Mouse (Mus musculus) thymus, postnatal 25 days (tissue): ENCODE results near the gene Zfp541.

Experiments used
- DNase-seq: peaks from one replicate; pipeline ENCODE4 v3.0.0; 2022

Gene Zfp541

DNA sequence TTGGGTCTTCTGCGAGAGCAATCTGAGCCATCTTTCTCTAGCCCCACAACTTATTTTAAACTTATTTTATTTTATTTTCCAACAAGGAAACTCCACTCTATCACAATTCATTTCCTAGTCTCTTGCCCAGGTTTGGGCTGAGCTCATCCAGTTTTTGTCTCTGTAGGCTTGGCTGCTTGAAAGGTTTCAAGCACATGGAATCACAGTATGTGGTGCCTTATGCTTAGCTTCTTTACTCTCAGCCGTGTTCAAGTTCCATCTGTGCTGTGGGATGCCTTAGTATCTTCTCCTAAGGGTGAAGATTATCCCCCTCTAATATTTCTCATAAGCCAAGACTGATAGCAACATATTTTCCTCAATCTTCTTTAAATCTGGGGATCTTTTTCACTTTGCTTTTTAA lies 26.0 kb downstream of the Zfp541 start:
- no peak for DNase-seq

DNA sequence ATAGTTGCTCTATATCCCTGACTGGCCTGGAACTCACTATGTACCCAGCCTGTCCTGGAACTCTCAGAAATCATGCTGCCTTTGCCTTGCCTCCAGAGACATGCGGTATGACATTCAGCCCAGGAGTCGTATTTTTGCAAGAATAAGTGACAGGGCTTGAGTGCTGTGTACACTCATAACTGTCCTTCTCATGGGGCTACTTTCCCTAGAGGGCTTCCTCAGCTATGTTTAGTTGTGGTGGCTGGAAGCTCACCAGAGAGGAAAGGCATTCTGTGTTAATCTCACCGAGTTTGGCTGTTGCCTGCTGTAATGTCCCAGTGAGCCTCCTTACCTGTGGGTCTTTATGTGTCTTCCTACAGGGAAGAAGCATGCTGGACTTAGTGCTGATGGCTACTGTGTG lies 33.0 kb downstream of the Zfp541 start:
- DNase-seq: no peak

DNA sequence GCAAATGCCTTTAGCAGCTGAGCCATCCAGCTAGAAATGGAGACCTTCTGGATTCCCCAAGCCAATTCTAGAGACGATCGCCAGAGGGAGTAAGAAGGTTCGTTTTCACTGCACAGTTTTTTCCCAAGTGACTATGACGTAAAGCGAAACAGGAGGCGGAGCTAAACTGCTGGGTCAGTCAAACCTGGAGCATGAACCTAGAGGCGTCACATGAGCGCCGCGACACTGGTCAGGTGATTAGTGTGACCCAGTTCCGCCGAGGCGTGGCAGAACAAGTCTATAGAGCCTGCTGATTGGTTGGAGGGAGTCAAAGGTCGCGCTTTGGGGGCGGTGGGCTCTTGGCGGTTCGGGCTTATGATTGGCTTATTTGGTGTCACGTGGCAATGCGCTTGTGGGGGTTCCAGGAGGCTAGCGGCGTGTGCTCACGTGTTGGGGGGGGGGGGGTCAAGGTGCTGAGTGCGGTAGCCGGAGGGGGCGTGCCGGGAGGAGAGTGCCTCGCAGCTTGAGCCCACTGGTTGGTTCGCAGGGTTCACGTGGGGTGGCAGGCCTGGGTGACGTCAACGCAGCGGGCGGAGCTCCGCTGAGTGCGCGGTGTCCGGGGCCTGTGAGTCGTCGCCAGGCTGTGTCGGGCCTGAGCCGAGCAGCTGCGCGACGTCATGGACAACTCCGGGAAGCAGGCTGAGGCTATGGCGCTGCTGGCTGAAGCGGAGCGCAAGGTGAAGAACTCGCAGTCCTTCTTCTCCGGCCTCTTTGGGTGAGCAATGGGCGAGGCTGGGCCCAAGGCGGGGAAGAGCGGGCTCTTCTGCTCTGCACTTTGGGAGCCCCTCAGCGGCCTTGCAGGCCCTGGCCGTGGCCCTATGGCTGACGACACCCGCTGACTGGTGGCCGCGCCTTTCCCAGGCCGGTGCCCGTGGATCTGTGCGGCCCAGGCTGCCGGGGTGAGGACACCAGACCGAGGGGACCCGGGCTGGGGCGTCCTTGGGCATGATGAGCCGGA lies 36.7 kb downstream of the Zfp541 start, which contains the start of gene Napa:
Gene Napa (plus strand): TSS at position 438 of the 997 bp plus-strand sequence.
- DNase-seq: peak; percentile 97

DNA sequence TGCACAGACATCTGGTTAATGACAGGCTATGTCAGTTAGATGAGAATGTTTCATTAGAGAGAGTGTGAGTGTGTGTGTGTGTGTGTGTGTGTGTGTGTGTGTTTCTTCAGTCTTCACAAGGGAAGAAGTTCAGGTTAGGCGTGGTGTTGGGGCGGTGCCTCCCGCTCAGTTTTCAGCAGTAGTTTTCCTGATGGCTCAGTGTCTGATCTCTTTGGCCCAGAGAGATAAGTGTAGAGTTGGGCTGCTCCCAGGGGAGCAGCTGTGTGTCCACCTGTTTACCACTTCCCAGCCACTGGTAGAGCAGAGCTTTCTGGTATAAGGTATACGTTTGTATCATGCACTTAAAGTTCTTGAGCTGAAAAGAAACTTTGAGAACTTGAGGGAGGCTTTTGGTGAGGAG lies 38.3 kb downstream of the Zfp541 start:
- no peak for DNase-seq

DNA sequence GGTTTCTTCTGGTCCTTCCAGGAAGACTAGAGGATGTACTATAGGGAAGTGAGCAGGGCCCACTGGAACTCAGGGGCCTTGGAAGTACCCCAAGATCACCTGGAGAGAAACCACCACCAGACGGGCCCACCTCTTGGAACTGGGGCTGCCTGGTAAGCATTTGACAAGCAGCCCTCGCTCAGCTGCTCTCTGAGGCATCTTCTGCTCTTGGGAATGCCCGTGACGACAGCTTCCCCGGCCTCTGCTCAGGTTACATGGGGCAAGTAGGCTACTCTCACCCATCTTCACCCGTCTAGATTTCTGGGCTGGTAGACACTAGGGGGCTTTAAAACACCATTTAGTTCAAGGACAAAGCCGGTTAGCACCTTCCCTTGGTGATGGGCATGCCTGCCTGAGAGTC lies 39.5 kb downstream of the Zfp541 start:
- no peak for DNase-seq

DNA sequence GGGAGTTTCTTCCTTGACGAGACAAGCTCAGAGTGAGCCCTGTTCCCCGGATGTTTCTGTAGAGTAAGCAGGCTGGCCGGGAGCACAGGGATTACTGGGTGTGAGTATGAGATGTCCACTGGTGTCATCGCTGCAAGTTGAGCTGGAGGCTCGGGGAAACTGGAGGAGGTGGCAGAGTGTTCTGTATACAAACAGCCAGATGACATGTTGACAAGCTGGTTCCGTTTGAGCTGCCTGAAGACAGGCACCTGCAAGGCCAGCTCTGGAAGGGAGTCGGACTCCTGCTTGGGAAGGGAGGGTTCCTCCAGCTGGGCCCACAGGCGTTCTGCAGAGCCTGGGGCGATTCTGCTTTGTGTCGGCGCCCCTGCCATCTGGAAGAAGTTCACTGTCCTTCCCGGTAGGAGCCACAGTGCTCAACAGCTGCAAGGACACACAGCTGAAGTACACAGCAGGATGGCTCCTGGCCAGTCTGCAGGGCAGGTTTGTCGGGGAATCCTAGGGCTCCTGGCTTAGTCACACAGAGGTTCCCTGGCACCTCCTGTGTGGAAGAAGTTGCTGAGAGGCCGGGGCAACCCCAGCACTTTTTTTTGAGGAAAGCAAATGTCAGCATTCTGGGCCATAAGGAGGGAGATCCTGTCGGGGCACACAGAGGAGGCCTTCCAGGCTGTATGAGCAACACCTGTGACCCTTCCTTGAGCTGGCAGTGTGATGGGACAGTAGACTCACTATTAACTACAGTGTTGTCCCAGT lies 40.3 kb downstream of the Zfp541 start:
- DNase-seq: no peak

DNA sequence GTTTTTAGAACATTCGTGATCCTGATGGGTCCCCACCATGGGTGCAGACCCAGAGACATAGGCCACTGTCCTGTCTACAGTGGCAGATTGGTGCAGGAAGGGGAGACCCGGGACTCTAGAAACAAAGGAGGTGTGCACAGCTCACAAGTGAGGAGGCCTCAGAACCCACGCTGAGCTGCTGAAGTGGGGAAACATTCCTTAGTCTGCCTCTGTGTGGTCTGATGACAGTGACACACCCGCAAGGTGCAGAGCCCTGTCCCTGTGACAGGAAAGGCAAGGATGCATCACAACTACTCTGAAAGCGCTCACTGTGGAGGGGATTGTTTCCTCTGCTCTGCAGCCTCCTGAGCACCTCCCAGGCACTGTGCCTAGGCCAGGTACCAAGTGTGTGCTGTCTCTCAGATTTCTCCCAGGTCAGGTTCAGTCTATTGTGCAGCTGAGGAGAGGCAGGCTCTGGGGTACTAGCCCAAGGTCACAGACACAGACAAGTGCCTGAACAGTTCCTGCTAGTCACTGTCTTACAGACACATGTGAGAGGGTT lies 41.1 kb downstream of the Zfp541 start:
- no peak for DNase-seq

DNA sequence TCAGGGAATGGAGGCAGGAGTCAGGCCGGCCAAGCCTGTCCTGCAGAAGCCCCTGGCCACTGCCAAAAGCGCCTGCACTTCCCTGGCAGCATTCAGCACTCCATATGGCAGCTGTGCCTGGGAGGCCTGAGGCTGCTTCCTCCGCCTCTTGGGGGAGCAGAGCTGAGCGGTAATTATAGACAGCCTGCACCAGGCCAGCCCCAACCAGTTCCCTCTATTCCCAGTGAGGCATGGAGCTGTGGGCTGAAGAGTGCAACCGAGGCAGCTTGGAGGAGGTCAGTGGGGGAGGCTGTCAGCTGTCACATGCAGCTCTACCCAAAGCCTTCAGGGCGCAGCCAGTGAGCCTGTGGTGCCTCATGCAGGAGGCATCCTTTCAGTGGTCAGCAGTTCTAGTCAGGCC lies 42.1 kb downstream of the Zfp541 start:
- no peak for DNase-seq

DNA sequence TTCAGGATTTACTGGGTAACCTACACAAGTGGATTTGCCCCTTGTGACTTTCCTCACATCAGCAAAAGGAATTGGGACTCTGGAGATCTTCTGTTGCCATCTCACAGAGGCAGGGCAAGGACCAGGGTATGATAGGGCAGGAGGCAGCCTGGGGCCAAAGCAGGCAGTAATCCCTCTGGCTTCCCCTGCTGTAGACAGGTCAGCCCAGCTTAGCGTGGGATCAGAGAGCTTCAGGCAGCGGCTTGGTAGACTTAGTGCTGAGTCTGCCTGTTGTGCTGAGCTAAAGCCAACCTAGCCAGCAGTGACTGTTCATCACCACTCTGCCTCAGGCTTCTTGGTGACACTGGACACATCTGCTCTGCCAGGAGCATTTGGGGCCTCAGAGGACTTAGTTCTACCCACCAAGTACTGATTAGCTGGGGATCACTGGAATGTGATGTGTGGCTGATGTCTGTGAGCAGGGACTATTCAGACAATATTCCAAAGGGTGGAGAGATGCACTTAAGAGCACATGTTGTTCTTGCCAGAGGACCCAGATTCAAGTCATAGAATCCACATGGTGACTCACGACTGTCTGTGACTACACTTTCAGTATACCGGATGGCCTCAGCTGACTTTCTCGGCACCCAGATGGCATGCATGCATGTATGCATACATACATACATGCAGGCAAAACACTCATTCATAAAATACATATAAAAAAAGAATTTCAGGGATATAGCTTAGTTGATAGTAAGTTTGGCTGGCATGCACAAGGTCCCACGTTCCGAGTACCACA lies 43.2 kb downstream of the Zfp541 start:
- DNase-seq: no peak

DNA sequence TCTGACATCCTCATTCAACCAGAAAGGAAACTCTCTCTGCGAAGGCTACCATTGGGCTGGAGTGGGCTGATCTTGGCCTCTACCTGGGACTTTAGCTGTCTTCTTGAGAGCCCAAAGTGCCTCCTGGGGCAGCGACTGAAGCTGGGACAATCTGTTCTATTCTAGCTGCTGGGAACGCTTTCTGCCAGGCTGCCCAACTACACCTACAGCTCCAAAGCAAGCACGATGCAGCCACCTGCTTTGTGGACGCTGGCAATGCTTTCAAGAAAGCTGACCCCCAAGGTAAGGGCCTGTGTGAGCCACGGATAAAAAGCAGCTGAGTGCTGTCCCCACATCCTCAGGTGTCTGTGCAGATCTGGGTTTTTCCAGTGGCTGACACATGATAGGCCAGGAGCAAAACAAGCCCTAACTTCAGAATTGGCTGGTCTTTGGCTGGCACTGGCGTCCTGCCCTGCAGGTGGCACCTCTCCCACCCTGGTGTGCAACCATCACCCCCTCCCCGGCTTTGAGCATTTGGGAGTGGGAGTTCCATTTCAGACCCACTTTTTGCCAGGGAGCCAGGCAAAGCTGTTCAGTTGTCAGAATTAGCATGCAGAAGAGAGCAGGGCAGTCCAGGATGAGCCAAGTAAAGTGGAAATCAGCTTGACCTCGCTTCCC lies 47.4 kb downstream of the Zfp541 start:
- DNase-seq: no peak

DNA sequence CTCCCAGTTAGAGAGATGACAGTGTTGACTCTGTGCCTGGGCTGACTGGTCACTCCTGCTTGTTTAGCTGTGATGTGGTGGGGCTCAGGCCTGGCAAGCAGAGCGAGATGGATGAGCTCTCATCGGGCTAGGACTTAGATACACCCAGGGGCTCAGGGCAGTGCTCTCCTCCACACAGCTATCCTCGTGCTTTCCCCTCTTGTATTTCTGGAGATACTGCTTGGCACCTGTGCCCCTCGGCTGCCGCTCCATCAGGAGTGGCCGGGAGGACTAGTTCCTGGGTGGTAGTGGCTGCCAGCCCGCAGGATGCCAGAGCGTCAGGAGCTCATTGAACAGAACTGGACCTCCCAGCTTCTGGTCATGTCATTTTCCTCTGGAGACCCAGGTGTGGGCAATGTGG lies 48.5 kb downstream of the Zfp541 start:
- no peak for DNase-seq

DNA sequence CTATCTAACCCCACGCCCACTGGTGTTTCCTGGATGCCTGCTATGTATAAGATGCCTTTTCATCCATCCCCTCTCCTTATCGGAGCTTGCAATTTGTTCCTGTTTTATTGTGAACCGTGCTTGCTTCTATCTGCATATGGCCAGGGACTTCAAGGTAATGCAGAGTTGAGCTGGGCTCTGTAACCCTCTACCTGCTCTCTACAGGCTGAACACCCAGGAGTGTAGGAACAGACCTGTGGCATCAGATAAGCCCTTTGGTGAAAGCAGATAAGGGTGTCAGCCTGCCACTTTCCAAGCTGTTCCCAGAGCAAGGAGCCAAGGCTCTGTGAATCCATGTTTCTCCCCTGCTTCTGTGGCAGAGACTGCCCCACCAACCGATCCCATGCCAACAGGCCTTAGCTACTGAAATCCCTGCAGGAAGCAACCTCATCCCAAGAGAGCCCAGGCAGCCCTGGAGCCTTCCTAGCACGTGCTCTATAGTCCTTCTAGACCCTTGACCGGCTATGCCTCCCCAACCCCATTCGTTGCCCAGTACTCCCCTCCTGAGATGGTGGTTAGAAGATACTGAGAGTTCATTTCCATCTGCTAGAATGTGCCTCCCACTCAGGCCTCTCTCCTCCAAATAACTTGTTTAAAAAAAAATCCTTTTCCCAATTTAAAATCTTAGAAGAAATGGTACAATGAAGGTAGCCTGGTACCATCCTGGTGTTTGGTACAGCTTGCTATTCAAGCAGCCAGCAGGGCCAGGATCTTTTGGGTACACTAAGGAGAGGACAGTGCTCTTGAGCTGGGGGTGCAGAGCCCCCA lies 49.9 kb downstream of the Zfp541 start:
- DNase-seq: no peak

DNA sequence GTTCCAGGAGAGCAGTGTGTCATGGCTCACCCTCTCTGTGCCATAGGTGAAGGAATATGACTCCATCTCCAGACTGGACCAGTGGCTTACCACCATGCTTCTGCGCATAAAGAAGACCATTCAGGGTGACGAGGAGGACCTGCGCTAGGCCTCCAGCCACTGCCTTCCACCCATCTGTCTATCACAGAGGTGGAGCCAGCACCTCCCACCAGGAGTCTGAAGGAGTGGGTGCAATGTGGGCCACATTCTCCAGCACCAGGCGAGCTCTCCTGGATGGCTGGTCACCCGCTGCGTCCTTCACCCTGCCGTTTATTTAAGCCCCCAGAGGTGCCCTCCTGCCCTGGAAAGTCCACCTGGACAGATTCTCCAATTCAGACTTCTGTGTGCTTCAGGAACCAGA lies 54.8 kb downstream of the Zfp541 start:
- no peak for DNase-seq

DNA sequence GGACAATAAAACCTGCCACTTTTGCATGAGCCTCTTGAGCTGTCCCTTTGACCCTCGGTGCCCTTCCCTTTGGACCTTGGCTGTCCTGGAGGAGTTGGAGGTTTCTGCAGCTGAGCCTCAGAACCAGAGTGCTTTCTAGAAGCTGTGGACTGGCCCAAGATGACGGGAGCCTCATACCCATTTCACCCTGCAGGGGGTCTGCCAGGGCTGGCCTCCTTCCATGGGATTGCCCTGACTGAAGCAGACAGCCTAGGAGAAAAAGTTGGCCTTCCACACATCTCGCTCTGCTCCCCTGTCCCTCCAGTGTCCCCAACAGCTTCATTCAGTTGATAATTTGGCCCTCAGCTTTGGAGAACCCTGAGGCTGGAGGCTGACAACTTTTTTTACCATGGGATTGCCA lies 55.5 kb downstream of the Zfp541 start:
- DNase-seq: no peak

DNA sequence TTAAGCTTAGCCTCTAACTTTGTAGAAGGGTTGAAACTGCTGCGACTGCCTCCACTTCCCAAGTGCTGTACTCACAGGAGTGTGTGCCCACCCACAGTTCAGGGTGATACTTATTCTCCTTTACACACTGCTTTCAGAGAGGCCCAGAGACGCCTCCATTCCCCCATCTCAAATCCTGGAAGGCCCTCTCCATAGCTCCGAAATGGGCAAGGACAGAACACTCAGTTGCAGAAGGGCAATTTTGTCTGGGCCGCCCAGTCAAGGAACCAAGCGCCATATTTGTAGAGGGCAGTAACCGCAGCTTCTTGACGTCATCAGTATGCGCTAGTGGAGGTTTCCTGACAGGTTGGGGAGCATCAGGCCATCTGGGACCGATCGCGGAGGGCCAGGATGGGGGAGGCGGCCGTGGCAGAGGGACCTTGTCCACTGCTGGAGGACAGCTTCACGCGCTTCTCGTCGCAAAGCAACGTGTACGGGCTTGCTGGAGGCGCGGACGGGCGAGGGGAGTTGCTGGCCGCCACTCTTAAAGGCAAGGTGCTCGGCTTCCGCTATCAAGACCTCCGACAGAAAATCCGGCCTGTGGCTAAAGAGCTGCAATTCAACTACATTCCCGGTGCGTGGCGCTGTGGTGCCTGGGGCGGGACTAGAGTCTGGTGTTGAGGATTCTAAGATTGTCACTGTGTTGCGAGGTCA lies 58.1 kb downstream of the Zfp541 start, which contains the start of gene Kptn:
Gene Kptn (plus strand): TSS at position 327 of the 693 bp plus-strand sequence.
- DNase-seq: peak; percentile 91

DNA sequence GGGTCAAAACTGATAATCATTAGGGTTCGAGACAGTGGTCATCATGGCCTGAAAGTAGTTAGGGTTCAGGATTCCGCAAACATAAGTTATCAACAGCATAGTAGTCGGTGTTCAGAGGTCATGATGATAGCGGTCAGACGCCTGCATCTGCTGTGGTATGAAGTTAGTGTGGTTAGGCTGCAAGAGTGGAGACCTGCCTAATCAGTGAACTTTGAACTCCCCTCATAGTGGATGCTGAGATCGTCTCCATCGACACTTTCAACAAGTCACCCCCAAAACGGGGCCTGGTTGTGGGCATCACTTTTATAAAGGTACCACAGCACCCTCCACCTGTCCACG lies 58.6 kb downstream of the Zfp541 start:
- no peak for DNase-seq

DNA sequence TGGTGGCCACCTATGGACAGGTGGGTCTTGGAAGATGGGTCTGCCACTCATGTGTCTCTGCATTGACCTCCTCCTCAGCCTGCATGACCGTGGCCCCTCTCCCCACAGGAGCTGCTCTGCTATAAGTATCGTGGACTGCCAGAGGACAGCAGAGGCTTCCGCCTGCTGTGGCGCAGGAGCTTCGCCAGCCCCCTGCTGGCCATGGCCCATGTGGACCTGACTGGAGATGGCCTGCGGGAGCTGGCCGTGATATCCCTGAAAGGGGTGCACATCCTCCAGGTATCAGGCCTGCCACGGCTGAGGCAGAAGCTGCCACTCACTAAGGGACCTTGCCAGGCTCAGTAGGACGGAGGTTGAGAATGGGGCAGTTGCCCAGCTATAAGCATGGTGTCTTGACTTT lies 64.2 kb downstream of the Zfp541 start:
- no peak for DNase-seq

DNA sequence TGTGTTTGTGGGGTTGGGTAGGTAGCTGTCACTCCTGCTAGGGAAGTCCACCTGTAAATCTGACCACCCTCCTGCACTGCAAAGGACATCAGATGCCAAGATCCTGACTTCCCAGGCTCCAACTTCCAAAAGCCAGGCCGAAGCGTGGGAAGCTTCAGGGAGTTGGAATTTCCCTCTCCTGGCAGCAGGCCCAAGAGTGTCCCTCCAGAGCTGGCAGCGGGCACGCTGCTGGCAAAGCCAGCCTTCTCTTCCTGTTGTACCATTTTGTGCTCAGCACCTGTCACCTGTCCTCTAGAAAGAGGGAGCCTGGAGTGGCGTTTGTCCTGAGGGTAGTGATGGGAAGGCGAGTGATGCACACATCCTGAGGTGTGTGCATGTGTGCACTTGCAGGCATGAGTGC lies 66.7 kb downstream of the Zfp541 start:
- no peak for DNase-seq

DNA sequence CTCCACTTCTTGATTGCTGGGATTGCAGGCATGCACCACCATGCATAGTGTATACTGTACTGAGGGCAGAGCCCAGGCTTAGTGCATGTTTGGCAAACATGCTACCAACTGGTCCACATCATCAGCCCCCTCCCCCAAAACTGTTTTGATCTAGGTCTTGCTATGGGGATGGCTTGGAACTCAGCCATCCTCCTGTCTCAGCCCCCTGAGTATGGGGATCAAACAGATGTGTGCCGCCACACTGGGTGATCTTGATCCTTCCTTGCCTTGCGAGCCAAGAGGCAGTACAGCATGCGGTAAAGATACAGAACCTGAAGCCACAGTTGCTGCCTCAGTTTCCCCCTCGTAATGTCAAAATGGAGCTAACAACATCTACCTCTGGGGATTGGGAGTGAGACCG lies 67.3 kb downstream of the Zfp541 start:
- DNase-seq: no peak

DNA sequence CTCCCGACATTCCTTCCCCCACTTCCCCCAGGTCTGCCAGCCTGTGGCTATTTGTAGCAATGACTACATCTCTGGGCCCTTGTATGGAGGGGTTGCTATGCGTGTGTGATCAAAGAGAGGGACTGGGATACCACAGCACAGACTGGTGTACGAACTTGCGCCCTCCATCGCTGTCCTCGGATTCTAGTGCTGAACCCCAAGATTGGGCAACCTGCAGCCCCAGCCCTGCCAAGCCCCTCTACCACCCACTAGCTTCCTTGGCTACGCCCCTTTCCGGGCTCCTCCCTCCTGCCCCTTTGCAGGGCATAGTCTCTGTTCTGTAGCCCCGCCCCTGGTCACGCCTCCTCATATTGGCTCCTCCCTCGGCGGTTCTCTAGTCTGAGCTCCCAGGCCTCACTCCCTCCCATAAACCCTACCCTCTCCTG lies 67.8 kb downstream of the Zfp541 start, which contains the start of gene Slc8a2:
Gene Slc8a2 (plus strand): TSS at position 406 of the 425 bp plus-strand sequence.
- peak; percentile 50 for DNase-seq
